Mouse (Mus musculus) adrenal gland, adult 18-20 months (tissue): ENCODE results near the gene Gpr176. TPM values are rescaled to one million over a fixed set of nuclear protein-coding genes. Genes with fewer than 3 reads are reported as not detected.

ENCODE experiments used
- DNase-seq, 2 experiments: peaks; one replicate each; pipeline ENCODE4 v3.0.0; 2021 to 2022; ENCODE audit warnings: low spot score in 2 of 2
- microRNA-seq, 2 experiments: library from miRNA; unstranded; fragments of <30 nt; microRNA quantifications; one replicate each; pipeline ENCODE4 v1.2.0; 2021; ENCODE audit warnings: borderline number of aligned reads in 2 of 2
- total RNA-seq, 2 experiments: library from RNA; stranded (reverse); gene quantifications; 1 replicate in 1 of 2; 2 replicates in 1 of 2; pipeline ENCODE4 v1.2.3; 2021

The Gpr176 gene
- total RNA-seq, 2 experiments from 2014 or later: 5.1 to 5.7 TPM

- no peak for DNase-seq
These were observed 125.2 kb downstream of the Gpr176 start for GRCm38 (mm10) chr2:118248016-118248415.

- DNase-seq: peak; percentile 73 to 75
These were observed 127.3 kb downstream of the Gpr176 start for GRCm38 (mm10) chr2:118245914-118246313.

GRCm38 (mm10) chr2:118236196-118236595, 137.0 kb downstream of the Gpr176 start:
- no peak for DNase-seq

- DNase-seq: no peak
These were observed 137.6 kb downstream of the Gpr176 start for GRCm38 (mm10) chr2:118235614-118236013.

GRCm38 (mm10) chr2:118230544-118230943, 142.7 kb downstream of the Gpr176 start:
- no peak for DNase-seq

- no peak for DNase-seq
These were observed 144.6 kb downstream of the Gpr176 start for GRCm38 (mm10) chr2:118228486-118229079.

Small RNA genes within 50 kb of the gene (microRNA-seq; reads per million reads assigned to microRNA genes)
- 0 reads per million in 2 experiments for gene Gm22800

Other genes starting within 250 kb of the Gpr176 start
- gene Fsip1, start 116.5 kb downstream of the Gpr176 start, total RNA-seq: under 1 TPM in 1 of 2 experiments, not detected in 1; 0.26 TPM
- 10 to 100 TPM; 16.3 to 16.5 TPM for gene Eif2ak4, start 15.2 kb upstream of the Gpr176 start, total RNA-seq
- gene Srp14, start 106.3 kb upstream of the Gpr176 start, total RNA-seq: 100 to 1,000 TPM; 217 to 225 TPM
- 1 to 10 TPM; 6.6 to 6.8 TPM for gene Bmf, start 176.3 kb upstream of the Gpr176 start, total RNA-seq
- gene Bub1b, start 224.8 kb upstream of the Gpr176 start, total RNA-seq: 1 to 10 TPM; 1.3 to 2.5 TPM